Mouse (Mus musculus) retina, adult 2 months (tissue): Measurements from ENCODE around the gene Svs3a.
"Not testable (repeated sequence)": the region's sequence is repeated elsewhere in the genome, so short reads cannot be mapped to it uniquely, and the experiment has no call there.

Source experiments
- DNase-seq: peaks from one replicate; pipeline ENCODE4 v3.0.0-alpha.2; 2012; ENCODE audit warnings: low read depth, low spot score

Gene Svs3a

GRCm38 (mm10) chr2:164288968-164289367 is at the start of gene Svs3a:
Gene Svs3a (plus strand): TSS chr2:164289268.
- DNase-seq: not testable (repeated sequence)

GRCm38 (mm10) chr2:164256540-164256939 is 32.5 kb upstream of the Svs3a start, which contains the start of gene Svs3b:
Gene Svs3b (minus strand): TSS chr2:164256640.
- DNase-seq: not testable (repeated sequence)

GRCm38 (mm10) chr2:164278359-164278758 is 10.7 kb upstream of the Svs3a start, which contains the start of gene Svs4:
Gene Svs4 (minus strand): TSS chr2:164278459.
- no peak for DNase-seq

GRCm38 (mm10) chr2:164312599-164312998 is 23.5 kb downstream of the Svs3a start:
- DNase-seq: no peak

GRCm38 (mm10) chr2:164315460-164315859 is 26.4 kb downstream of the Svs3a start:
- not testable (repeated sequence) for DNase-seq

- DNase-seq: not testable (repeated sequence)
These were observed 27.4 kb downstream of the Svs3a start, which contains the start of gene Svs6 for GRCm38 (mm10) chr2:164316451-164316850. Gene Svs6 (plus strand): TSS chr2:164316751.

GRCm38 (mm10) chr2:164320983-164321382 is 31.9 kb downstream of the Svs3a start:
- DNase-seq: no peak

GRCm38 (mm10) chr2:164332440-164332839 is 43.4 kb downstream of the Svs3a start, which contains the start of gene Svs5:
Gene Svs5 (plus strand): TSS chr2:164332740.
- not testable (repeated sequence) for DNase-seq
